Mouse (Mus musculus): Measurements from ENCODE around the gene Prdm10.

Gene Prdm10

DNA sequence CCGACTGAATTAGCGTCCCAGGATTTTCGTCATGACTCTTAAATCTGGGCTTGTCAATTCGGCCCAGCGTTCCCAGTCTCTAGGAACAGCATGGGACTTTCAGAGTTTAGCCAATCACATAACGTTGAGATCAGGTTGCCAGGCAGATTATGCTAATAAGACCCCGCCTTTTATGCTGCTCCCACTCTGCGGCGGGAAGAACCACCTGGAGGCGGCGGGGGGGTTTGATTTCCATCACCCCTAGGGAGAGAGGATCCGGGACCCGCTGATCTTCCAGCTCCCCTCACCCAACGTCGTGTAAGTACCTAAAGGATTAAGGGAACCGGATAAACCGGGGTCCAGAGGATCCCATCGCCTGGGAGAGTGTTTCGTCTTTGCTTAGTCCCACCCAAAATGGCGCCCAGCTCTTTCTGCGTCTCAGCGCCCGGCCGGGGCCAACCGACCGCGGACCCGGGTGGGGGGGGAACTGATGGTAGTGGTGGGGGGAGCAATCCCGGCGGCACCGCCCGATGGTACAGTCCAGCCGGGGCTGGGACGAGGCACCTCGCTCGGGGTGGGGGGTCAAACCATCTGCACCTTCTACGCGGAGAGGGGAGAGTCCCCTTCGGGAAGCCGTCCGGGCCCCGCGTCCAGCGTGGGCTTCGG is at the start of gene Prdm10:
TSS of gene Prdm10 (plus strand) at position 173 of the 645 bp plus-strand sequence.
- DNase-seq (ENCODE audit: low read depth, low spot score): peak; percentile 96

DNA sequence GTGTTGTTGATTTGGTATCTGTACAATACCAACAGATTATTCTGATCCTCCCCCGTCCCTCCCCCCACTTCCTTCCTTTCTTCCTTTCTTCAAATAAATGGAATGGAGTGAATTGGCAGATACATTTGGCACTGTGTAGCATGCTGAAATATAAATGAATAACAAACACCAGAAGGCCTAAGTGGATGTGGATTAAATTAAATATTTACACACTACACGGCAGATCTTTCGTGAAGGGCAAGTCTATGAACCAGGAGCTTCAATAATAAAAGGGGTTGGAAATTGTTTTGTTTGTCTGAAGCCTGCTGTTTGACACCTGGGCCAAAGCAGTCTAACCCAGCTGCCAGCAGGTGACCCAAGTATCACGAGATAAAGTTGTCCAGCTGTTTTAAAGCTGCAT is 45.3 kb upstream of the Prdm10 start:
- no peak for DNase-seq (ENCODE audit: low read depth, low spot score)

DNA sequence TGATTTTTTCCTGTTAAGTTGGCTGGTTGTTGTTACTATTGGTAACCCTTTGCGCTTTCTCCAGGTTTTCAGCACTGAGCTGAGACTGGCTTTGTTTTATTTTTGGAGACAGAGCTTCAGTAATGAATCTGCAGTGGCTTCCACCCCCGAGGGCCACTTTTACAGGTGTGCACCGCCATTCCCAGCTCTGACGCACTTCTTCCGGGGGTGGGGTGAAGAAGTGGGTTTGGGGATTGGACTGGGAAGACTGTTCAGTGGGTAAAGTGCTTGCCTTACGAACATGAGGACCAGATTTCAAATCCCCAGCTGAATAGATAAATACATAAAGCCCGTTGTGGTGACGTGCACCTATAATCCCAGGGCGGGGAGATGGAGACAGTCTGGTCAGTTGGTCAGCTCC is 44.8 kb upstream of the Prdm10 start:
- DNase-seq (ENCODE audit: low read depth, low spot score): no peak

DNA sequence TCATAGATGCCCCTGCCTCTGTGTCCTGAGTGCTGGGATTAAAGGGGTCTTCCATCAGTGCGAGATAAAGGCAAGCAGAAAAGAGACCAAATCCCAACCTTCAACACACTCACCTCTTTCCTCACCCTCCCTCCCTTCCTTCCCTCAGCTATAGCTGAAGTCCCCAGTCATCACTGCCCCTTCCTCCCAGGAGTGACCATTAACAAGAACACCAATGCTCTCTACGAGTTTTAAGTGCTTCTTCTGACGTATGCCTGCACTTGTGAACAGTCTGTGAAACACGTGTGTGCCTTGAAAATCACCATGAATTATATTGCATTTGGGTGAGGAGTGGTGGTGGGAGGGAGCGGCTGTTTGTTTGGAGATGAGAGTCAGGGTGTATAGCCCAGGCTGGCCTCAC is 44.3 kb upstream of the Prdm10 start:
- DNase-seq (ENCODE audit: low read depth, low spot score): no peak

DNA sequence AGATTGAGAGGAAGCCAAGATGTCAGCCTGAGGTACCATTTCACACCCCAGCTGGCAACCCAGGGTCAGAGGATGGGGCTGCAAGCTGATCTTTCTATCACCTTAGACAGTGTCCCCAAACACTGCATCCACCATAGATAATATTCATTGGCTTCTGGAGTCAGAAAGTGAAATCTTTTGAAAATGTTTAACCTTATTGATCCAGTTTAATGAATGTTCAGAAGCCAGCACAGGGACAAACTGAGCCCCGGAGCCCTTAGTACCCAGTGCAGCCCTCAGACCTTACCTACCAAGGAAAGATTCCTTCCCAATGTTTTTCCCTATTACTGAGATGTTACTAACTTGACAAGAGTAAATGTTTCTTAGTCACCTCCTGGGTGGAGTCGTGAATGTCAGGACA is 41.8 kb upstream of the Prdm10 start:
- DNase-seq (ENCODE audit: low read depth, low spot score): no peak

DNA sequence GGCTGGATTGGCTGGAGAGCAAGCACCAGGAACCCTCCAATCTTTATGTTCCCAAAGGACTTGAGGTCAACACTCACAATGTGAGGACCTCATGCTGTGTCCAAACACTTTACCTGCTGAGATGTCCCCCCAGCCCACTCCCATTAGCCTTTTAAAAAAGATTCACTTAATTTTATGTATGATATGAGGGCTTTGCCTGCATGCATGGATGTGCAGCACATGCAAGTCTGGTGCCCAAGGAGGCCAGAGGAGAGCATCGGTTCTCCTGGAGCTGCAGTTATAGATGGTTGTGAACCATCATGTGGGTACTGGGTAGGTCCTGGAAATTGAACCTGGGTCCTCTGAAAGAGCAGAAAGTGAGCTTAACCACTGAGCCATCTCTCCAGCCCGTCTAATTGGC is 40.8 kb upstream of the Prdm10 start:
- DNase-seq (ENCODE audit: low read depth, low spot score): no peak

DNA sequence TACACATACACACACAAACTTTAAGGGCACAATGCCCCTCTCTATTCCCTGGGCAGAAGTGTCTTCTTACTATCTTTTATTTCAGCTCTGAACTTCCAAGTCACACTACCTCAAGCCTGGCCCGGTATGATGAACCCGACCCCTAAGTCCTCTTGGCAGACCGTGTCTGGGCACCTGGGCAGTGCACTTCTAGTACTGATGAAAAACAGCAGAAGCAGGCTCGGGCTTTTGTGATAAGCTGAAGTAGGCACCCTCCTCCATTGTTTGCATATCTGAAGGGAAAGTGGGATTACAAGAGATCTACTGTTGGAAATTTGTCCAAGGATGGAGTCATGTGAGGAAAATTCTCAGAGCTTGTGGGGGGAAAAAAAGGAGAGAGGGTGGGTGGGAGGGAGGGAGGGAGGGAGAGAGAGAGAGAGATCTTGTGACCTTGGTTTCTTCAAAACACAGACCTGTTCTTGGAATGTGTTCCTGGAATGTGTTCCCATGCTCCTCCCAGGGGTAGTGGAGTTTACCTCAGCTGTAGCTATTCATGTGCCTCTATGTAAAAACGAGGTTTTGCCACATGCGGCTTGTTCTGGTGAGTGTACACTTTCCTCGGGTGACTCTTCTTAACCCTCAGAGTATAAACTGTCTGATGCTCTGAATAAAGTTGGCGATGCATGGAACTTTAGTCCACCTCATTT is 39.7 kb upstream of the Prdm10 start:
- DNase-seq (ENCODE audit: low read depth, low spot score): peak; percentile 56

DNA sequence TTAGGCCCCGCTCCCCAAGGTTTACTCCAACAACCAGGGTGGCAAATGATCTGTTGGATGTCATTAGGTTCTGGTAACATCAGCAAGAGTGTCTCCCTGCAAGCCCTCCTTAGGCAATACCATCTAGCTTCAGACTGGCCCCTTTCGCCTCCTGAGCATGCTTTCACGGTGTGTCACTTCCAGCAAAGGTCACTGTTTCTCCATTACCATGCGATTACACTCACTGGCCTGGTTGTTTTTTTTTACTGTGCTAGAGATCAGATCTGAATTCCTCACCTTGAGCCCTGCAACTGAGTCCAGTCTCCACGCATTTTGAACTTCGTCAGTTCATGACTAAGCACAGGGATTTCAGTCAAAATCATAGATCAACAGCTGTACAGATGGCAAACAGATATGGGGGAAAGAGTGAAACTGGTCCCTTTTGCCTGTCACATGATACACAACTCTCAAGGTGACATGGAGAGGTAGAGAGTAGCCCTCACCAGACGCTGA is 39.1 kb upstream of the Prdm10 start:
- no peak for DNase-seq (ENCODE audit: low read depth, low spot score)

DNA sequence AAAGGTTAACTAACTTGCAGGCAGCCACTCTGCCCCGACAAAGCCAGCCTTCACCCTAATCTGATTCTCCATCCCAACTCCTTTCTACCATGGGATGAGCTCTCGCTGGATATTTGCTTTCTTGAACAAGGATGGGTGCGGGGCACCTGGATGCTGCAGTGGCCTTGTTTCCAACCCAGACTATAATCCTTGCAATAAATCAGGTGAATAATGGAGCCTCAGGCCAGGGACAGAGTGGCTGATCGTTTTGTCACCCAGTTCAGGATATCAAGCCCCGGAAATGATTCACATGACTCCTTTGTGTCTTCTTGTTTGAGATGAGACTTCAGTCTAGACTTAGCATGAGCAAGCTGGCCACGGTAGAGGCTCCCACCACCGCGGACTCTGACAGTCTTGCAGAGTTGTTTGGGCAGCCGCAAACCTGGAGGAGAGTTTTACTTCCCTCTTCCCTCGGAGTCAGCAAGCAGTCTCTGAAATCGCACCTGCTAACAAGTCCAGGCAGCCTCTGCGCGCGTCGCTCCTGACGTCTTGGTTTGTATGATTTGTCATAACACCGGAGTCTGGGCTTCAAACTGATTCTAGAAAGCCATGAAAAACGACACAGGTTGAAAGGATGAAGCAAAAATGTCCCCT is 36.9 kb upstream of the Prdm10 start:
- DNase-seq (ENCODE audit: low read depth, low spot score): peak; percentile 22

DNA sequence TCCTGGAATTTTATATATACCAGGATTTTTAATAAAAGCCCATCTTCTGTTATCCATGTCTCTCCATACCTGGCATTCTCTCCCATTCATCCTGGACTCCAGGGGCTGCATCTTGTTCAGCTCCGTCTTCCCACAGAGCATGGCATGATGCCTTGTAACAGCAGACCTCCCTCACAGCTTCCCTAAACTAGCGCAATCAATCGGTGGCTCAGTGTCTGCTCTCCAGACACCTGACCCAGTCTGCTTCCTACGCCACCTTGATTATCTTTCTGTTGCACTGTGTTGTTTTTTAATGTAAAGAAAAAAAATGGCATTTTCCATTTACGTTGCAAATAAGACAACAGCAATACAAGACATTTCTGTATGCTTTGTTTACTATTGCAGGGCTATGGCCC is 36.4 kb upstream of the Prdm10 start:
- no peak for DNase-seq (ENCODE audit: low read depth, low spot score)

DNA sequence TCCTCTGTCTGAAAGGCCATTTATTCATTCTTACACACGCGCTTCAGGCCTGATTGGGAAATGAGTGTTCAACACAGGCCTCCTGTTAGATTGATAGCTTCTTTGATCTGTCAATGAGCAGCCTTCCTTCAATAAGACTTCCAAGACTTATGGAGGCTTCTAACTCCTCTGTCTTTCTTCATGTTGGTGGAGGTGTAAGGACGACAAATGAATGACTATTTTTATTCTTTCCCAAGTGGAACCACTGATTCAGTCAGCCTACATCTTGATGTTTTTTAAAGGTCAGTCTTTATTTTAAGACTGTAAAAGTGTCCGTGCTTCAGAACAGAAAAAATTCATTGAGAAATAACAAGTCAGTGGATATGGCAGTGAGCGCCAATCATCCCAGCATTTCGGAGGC is 35.3 kb upstream of the Prdm10 start:
- no peak for DNase-seq (ENCODE audit: low read depth, low spot score)

DNA sequence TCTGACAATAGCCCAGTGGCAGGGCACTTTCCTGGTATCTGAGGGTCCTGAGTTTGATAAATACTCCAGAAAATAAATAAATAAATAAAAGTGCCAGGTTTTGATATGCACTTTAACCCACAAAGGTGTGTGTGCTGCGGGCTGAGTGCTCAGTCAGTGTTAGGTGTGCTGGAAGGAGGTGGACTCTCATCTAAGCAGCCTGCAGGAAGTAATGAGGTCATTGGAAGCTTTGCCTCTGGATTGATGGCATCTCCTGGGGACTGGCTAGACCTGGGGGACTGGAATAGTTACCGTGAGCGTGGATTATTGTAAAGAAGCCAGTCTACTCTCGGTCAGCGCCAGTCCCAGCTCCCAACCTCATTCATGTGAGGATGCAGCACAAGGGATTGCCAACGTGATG is 33.9 kb upstream of the Prdm10 start:
- DNase-seq (ENCODE audit: low read depth, low spot score): no peak

DNA sequence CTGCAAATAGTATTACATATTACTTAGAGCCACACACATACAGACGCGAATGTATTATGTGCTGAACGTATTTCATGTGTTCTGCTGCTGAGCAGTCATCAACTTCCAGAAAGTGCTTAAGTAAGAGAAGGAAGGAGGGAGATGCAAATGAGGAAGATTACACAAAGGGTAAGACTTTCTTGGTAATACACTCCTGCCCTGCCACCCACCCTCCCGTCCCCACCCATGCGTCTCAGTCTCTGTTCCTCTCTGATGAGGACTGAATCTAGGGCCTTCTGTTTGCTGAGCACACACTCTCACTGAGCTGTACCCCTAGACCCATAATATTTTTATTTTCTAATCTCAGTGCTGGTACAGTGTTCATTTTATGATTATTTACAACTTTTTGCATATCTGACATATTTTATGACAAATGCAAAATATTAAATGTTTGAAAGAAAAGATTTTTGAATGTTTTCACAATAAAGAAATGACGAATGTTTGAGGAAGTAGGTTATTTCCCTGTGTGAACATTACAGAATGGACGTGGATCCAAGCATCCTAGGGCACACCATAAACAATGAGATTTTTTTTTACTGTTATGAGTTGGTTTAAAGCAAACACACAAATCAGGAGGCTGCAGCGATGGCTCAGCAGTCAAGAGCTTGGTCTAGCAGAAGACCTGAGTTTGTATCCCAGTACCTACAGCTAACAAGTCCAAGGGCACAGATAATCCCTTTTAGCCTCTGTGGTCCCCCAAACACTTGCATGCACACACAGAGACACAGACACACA is 32.7 kb upstream of the Prdm10 start:
- no peak for DNase-seq (ENCODE audit: low read depth, low spot score)

DNA sequence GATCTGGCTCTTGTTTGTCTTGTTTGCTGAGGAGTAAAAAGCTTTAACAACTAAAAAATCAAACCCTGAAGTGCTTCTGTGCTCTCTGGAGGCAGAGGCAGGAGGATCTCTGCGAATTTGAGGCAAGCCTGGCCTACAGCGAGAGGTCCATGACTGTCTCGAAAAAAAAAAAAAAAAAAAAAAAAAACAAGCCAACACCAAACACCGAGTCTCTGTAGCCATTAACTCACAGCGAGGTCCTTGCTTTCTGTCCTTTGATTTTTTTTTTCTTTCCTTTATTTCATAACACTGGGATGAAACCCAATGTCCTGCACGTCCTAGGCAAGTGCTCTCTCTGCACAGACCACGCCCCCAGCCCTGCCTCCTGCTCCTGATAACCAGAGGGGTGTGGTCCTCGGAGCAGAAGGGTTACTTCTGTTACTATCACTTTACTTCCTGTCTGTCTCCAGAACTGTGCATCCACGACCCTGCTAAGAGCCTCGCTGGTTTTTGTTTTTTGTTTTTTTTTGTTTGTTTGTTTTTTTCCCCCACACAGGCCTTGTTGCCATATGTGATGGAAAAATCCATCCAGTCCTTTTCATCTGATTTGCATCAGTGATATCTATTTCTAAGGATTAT is 28.0 kb upstream of the Prdm10 start:
- DNase-seq (ENCODE audit: low read depth, low spot score): peak; percentile 75

DNA sequence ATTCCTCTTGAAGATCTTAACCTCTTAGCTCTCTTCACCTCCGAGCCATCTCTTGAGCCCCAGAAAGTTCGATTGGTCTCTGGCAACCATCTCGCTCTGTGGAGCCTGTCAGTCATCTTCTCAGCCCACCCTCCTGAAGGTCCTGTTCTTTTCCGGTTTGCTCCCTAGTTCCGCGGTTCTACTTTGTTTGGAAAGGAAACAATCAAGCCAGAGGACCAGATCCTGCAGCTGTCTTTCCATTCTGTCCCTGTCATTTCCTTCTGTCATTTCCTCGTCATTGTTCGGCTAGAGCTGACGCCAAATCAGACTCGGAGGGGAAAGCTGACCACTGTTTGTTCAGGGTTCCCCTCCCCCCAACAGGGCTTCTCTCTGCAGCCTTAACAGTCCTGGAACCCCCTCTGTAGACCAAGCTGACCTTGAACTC is 27.0 kb upstream of the Prdm10 start:
- DNase-seq (ENCODE audit: low read depth, low spot score): peak; percentile 30

DNA sequence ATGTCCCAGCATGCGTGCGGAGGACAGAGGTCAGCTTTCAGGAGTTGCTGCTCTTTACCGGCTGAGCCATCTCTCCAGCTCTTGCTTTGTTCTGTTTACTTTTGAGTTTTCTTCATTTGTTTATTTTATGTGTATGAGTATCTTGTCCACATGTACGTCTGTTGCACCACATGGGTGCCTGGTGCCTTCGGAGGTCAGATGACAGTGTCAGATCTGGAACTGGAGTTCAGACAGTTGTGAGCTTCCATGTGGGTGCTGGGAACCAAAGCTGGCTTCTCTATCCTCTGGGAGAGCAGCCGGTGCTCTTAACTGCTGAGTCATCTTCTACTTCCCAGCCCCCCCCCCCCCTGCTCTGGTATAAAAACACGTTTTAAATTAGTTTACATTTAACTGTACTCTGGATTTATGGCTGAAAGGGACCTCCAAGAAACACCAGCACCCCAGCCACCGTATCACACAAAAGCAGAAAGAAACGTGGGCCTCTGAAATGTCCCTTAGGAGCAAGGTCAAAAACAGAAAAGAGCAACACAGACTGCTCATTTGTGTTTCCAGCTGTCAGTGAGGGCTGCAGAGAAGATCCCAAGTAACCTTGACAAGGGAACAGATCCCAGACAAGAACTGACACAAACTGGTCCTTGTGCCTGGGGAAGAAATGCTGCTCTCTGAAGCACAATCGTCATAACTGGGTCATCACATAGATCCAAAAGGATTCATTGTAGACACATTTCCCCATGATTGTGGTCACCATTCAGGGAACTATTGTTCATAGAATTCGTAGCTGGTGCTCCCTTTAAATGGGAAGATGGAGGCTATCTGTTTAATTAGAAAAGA is 26.3 kb upstream of the Prdm10 start:
- peak; percentile 71 for DNase-seq (ENCODE audit: low read depth, low spot score)

DNA sequence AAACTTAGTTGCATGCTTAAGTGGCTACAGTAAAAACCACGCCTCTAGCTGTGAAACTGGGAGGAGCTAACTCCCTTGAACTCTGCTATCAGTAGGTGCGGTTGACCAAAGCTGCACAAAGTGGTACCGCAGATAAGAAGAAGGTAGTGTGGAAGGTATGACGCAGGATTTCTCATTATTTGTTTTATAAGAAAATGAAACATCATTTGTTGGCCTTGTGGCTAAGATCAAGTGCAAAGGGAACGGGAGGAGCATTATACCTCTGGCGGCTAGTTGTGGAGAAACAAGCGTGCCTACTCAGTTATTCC is 25.7 kb upstream of the Prdm10 start:
- peak; percentile 70 for DNase-seq (ENCODE audit: low read depth, low spot score)

DNA sequence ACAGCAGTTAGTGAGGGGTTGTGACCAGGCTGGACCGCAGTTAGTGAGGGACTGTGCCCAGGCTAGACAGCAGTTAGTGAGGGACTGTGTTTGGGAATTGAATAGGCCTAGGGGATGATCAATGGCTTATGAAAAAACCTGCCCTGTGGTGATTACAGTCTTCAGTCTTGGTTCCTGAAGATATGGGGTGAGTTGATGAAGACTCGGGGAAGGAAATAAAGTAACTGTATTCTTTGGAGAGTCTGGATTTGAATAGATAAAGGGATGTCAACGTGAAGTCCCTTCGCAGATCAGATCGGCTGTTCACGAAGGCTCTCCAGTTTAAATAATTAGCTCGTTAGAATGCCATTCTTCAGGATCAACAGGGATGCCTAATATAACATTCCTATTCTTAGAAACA is 24.4 kb upstream of the Prdm10 start:
- DNase-seq (ENCODE audit: low read depth, low spot score): no peak

DNA sequence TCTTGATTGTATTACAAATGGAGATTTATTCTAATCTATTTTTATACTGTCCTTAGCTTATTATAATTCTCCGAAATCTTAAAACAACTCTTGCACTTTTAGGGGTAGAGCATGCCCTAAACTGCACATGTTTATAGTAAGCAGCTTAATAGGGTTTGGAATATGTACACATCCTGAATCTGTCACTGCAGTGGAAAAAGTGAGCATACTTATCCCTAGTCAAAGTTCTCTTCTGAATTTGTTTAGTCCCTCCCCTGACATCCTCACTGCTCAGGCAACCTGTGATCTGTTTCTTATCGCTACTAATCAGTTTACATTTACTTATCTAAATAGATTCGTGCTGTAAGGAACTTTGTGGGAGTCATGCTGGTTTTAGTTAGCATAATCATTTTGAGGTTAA is 22.1 kb upstream of the Prdm10 start:
- no peak for DNase-seq (ENCODE audit: low read depth, low spot score)

DNA sequence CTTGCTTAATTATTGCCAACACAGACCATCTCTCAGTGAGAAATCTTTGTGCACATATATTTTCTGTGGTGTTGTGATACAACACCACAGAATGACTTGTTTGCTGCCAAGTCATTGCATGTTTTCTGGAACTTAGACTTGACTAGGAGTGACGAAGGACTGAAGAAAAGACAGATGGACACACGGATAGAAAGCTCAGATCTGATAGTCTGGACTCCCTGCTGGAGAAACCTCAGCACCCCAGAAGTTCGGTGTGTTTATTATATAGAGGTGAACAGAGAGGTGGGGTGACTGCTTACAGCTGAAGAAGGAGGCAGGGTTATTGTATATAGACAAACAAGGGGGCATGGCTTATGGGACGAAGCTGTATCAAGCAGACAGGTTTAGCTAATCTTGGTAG is 20.1 kb upstream of the Prdm10 start:
- no peak for DNase-seq (ENCODE audit: low read depth, low spot score)

Measured in ZHBTc4 (cell line).